Mouse (Mus musculus) adrenal gland, postnatal 0 days (tissue): ENCODE measurements around the gene Map3k6. TPM values are rescaled to one million over a fixed set of nuclear protein-coding genes. Genes with fewer than 3 reads are reported as not detected.

Experiments
- microRNA-seq: library from miRNA; unstranded; fragments of <30 nt; microRNA quantifications from one replicate; pipeline ENCODE4, GENCODE M21; 2016; ENCODE audit warnings: borderline replicate concordance; ENCODE audit not compliant: insufficient number of aligned reads
- polyA plus RNA-seq: library from polyadenylated mRNA; unstranded; fragments of >200 nt; fragmentation: Nextera tagmentation; extraction: Ambion mirVana; gene quantifications from 2 replicates; pipeline ENCODE4 v1.2.1, GENCODE M21; 2015

Map3k6 gene
- 5.4 and 6.8 TPM in 2 replicates for polyA plus RNA-seq

DNA sequence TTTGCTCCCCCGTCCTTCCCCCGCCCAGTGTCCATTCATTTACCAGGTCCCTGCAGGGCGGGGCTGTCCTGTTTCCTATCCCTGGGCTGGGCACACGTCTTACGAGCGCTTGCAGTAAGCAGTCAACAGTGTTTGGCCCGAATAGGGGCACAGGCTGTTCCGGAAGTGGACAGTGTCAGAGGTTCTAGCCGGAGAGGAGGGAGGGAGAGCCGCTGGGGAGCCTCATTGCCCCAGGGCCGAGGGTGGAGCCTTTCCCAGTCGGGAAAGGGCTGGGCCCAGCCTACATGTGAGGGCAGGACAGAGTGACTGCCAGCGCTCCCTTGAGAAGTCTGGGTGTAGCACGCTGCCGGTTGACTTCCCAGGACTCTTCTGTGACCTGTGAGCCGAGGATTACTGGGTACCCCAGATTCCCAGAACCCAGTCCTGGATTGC, at the start of gene Map3k6:
Gene Map3k6, plus strand, starts transcription at position 329 of the 432 bp plus-strand sequence.

DNA sequence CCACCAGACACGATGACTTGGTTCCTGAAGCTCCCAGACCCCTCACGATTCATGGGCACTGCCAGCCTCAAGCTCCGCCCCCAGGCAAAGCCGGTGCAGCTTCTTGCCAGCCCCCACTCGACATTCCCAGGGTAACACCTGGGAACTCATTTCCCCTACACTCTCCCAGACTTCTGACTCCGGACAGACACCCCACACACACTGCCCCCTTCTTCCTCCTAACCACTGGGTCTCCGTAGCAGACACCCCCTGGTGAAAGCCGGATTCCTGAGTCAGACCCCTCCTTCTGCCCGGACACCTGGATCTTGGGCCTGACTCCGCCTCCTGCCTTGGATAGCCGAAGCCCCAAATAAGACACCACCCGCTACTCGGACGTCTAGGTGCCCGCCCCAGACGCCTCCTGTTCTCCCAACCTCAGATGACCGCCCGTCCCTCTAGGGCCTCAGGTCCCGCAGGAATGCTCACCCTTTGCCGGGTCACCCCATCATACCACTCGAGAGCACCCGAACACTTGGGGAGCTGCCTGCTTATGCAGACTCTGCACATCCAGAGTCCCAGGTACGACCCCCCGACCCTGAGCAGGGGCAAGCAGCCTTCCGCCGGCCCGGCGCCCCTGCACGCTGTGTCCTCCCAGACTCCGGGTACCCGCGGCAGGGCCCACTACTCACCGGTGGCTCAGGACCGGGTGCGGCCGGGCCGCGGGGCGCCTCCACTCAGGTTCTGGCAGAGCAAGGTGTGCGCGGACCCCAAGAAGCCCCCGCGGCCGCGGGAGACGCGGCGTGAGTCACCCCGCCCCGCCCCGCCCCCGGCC, 28.7 kb upstream of the Map3k6 start, which contains the start of the genes Cd164l2 and Gpr3:
Gene Cd164l2, plus strand, starts transcription at position 381 of the 811 bp plus-strand sequence.
Gene Gpr3, minus strand, starts transcription at position 786 of the 811 bp plus-strand sequence.

DNA sequence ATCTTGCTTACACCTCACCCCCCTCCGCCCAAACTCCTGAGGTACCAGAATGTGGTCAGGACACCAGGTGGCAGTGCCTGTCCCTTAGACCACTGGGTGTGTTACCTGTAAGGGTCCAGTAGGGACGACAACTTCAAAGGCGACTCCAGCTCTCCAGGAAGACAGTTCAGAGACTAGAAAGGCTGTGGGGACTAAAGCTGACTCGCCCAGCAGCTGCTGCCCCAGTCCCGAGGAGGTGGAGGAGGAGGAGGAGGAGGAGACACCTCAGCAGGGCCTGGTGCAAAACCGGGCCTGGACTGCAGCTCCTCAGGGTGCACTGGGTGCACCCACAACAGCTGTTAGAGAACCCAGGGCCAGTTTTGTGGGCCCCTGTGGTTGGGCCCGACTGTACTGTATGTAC, 22.3 kb downstream of the Map3k6 start, which contains the start of gene Sytl1:
Gene Sytl1, minus strand, starts transcription at position 232 of the 400 bp plus-strand sequence.

DNA sequence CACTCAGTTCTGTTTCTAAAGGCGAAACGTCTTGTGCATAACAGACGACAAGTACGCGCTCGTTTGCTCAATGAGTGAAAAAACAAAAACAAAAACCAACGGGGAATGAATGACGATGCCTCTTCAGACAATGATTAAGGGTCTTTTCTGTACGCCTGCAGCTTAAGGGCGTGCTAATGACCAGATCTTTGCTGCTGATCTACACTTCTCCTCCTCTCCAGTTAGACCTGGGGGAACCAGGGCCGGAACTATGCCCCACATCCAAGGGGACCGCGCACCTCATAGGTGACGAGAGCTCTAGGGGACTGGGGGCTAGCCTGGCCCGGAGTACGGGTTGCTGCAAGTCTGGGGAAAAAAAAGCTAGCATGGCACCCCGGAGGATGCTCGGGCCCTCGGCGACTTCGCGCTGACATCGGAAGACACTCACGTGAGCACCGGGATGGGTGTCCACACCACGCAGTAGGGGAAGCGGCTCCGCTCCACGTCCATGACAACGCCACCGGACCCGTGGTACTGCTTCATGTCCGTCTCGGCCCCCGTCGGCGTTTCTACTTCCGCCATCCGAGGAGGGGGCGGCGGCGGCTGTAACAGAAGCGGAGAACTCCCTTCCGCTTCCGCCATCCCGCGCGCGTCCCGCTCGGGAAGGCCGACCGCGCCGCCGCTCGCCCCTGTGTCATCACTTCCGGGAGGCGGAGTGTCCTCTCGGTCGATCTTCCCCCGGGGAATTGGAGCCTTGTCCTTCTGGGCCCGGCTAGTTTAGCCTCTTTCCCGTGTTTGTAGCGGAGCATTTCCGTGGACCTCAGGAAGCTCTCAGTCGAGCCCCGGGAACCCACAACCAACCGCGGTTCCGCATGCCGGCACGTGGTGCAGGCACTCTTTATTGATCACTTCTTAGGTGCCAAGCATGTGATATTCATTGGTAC, 36.7 kb downstream of the Map3k6 start, which contains the start of gene Tmem222:
Gene Tmem222, minus strand, starts transcription at position 689 of the 923 bp plus-strand sequence.

Small RNAs within 50 kb of the gene (microRNA-seq; reads per million reads assigned to microRNA genes)
- not detected for gene Mir7017

Other genes starting within 250 kb of the Map3k6 start
- gene Ahdc1, start 229.6 kb upstream of the Map3k6 start, polyA plus RNA-seq: 5.8 and 7.8 TPM in 2 replicates
- 55.3 and 71.4 TPM in 2 replicates for gene Wasf2, start 110.3 kb upstream of the Map3k6 start, polyA plus RNA-seq
- 2.2 and 2.9 TPM in 2 replicates for gene Cd164l2, start 28.7 kb upstream of the Map3k6 start, polyA plus RNA-seq
- gene Gpr3, start 28.3 kb upstream of the Map3k6 start, polyA plus RNA-seq: 0.12 TPM in 1 of 2 replicates, not detected in the other
- 1.5 and 1.7 TPM in 2 replicates for gene Sytl1, start 22.3 kb downstream of the Map3k6 start, polyA plus RNA-seq
- 80.3 and 102 TPM in 2 replicates for gene Tmem222, start 37.0 kb downstream of the Map3k6 start, polyA plus RNA-seq
- 11.5 and 11.7 TPM in 2 replicates for gene Wdtc1, start 112.7 kb downstream of the Map3k6 start, polyA plus RNA-seq
- 6.0 and 9.6 TPM in 2 replicates for gene Slc9a1, start 128.9 kb downstream of the Map3k6 start, polyA plus RNA-seq
- gene Tent5b, start 239.3 kb downstream of the Map3k6 start, polyA plus RNA-seq: 1.3 and 1.5 TPM in 2 replicates